Mouse (Mus musculus) cerebellum, adult (tissue): ENCODE measurements around the gene AU022751.

Source experiments
- ATAC-seq: cut with Nextera tagmentation; 2 replicates; pipeline ENCODE4 v1.9.2; 2017; ENCODE audit warnings: mild to moderate bottlenecking, moderate library complexity, mixed read lengths; ENCODE audit not compliant: insufficient number of reproducible peaks, low FRiP score, low TSS enrichment

AU022751 gene

DNA sequence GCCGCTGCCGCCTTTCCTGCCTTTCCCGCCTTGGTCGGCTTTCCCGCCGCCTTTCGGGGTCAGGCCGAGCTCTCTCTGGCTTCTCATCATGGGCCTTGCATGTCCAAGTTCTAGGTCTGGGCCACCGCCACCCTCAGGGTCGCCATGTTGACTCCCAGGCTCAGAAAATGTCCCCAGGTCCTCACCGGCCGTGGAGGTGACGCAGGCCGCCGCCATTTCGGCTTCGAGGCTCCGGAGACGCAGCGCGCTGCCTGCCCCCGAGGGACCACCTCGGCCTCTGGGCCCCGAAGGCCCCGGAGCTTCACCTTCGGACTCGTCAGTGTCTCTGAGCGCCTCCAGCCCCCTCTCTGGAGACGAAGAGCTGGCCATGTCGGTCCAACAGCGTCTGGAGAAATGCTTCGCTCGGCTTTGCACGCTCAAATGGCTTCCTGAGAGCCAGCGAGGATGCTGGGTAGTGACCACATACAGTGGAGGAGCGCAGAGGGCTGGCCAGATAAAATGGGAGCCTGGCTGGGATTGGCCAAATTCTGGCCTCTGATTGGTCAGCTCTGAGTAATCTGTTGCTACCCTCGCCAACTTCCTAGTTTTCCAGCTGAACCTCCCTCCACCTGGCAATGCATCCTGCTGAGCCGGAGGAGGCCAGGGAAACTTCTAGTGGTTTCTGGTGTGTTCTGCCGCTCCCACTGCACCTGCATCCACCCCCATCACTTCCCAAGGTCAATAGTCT, at the start of gene AU022751:
AU022751 (minus strand) TSS at position 466 of the 727 bp plus-strand sequence.
- ATAC-seq: no peak

DNA sequence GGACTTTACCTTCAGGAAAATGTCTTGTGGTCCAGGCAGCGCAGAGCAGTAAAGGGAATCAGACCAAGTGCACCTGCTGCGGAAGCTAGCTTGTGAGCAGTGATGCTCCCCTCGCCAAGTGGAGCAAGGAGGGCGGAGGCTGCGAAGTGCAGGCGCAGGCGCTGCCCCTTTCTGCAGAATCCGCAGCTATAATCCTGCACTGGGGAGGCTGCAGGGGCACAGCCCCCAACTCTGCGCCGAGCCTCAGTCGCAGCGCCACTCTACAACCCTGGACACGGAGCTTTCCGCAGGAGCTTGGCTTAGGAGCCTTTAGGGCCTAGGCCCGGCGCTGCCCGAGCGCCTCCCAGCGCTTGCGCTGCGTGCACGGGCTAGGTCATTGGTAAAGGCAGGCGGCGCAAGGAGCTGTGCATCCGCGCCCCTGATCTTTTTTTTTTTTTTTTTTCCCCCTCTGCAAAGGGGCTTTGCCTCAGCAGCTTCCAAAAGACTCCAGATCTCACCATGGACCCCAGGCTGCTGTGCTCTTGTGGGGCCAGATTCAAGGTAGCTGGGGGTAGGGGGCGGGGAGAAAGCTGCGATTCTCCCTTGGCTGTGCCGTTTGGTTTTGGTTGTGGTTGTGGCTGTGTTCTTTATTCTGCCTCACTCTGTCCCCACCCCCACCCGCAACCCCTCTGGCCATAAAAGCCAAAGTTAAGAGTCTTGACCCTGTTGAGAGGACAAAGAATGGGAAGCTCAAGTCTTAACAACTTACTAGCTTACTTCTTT, 9.0 kb upstream of the AU022751 start:
- peak; percentile 96 for ATAC-seq

DNA sequence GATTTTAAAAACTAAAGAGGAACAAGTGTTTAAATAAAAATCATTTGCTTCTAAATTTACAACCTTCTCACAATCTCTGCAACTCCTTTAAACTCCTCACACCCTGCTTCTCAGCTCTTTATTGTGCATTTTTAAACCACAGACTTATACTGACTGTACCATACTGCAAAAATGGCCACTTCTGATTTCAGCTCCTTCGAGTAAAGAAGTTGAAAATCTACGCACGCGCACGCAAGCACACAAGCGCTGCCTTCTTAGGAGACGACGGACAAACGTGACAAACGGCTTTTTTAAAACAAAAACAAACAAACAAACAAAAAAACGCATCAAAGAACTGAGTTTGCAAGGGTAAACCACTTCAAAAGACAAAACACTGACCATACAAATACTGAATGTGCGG, 8.3 kb upstream of the AU022751 start:
- ATAC-seq: 0 out of 2 replicates have a peak, but pooled peaks have one; percentile 19

DNA sequence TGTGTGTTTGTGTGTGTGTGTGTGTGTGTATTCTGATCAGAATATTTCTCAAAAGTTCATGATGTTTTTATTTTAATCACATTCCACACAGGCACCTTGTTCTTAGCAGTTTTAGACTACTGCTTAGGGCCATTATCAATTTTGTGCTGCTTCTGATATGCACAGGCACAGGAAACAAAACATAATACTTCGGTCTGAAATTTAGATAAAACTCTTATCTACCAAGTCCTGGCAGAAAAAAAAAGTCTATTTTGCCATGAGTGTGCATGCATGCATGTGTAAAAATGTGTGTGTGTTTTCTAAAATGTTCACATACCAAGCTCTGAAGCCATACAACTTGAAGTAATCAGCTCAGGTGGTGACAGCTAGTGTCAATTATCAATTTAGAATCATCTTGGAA, 21.7 kb downstream of the AU022751 start:
- ATAC-seq: no peak

DNA sequence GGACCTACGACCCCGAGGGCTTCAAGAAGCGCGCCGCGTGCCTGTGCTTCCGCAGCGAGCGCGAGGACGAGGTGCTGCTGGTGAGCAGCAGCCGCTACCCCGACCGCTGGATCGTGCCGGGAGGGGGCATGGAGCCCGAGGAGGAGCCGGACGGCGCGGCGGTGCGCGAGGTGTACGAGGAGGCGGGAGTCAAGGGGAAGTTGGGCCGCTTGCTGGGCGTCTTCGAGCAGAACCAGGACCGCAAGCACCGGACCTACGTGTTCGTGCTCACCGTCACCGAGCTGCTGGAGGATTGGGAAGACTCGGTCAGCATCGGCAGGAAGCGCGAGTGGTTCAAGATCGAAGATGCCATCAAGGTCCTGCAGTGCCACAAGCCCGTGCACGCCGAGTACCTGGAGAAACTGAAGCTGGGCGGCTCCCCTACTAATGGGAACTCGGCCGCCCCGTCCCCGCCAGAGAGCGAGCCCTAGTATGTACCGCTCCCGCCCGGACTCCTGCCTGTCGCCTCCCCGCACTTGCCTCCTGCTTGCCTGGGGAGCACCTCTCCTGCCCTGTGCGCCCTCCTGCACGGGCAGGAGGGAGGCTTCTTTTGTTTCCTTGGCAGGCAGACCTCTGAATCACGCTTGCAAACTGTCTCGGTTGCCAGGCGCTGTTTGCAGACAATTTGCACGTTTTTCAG, 35.1 kb downstream of the AU022751 start:
- ATAC-seq: peak; percentile 65

DNA sequence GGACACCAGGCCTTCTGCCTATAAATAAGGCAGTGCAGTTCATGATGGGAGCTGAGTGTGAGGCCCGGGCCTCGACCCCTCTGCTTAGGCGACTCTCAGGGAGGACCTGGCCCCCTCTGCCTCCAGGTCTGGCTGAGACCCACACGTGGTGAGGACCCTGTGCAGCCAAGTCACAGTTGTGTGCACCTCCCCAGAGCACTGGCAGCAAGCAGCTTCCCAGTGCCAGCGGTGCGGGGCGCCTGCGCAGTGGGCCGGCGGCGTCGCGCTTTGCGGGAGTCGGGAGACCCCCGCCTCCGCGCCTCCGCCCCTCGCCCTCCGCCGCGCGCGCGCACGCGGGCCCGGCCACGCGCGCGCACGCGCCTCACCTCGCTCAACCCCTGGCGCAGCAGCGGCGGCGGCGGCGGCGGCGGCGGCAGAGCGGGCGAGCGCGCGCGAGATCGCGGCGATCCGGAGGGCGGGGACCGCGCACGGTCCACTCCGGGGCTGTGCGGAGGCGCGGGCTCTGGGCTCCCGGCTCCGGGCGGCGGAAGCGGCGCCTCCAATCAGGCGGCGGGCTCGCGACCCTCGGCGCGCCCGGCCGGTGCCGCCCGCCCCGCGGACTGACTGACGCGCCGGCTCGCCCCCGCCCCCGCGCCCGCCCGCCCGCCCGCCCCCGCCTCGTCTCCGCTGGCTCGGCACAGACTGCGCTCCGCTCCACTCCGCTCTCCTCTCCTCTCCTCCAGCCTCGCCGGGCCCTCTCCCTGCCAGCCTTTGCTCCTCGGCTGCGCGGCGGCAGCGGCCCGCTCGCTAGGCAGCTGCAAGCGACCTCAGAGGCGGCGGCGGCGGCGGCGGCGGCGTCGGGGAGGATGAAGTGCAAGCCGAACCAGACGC, 35.9 kb downstream of the AU022751 start, which contains the start of gene Nudt11:
Nudt11 (plus strand) TSS at position 388 of the 870 bp plus-strand sequence.
- peak; percentile 74 for ATAC-seq
